Mouse (Mus musculus) kidney, embryonic 14.5 days (tissue): ENCODE measurements at regions not wholly inside any gene's neighbourhood (a gene's known extent, or its start where the extent isn't known, plus 50 kb on each side); places are given as distances from the start of the nearest gene placed in this dataset.
A peak's percentile ranks its signal among the peaks of the same experiment; 100 is the strongest.

Experiments used
- ATAC-seq: fragments of 200-750 bp; cut with Nextera tagmentation; 2 replicates; pipeline ENCODE4 v1.8.0; 2017; ENCODE audit warnings: moderate number of reproducible peaks, mild to moderate bottlenecking, moderate TSS enrichment, moderate library complexity; ENCODE audit not compliant: low FRiP score, low TSS enrichment
- H3K27ac ChIP-seq: fragments of 300-500 bp; sonication (generic); 2 replicates; pipeline ENCODE4 v1.5.1; 2014; ENCODE audit warnings: low read depth, mild to moderate bottlenecking, low read length, moderate library complexity, mixed read lengths
- H3K27me3 ChIP-seq: fragments of 300-500 bp; sonication (generic); 2 replicates; pipeline ENCODE4 v1.6.1; 2014; ENCODE audit warnings: mild to moderate bottlenecking, low read length; ENCODE audit not compliant: control insufficient read depth, insufficient read depth
- H3K36me3 ChIP-seq: fragments of 300-500 bp; sonication (generic); 2 replicates; pipeline ENCODE4 v1.6.1; 2014; ENCODE audit warnings: low read length, mixed read lengths; ENCODE audit not compliant: control insufficient read depth, insufficient read depth
- H3K4me1 ChIP-seq: fragments of 300-500 bp; sonication (generic); 2 replicates; pipeline ENCODE4 v1.6.1; 2014; ENCODE audit warnings: low read length, mixed read lengths; ENCODE audit not compliant: control insufficient read depth, insufficient read depth
- H3K4me2 ChIP-seq: fragments of 300-500 bp; sonication (generic); replicated peaks from 2 replicates; pipeline ENCODE4 v1.6.1; 2014; ENCODE audit warnings: low read depth, mild to moderate bottlenecking, low read length
- H3K4me3 ChIP-seq: fragments of 300-500 bp; sonication (generic); 2 replicates; pipeline ENCODE4 v1.5.1; 2014; ENCODE audit warnings: mild to moderate bottlenecking, low read length
- H3K9ac ChIP-seq: fragments of 300-500 bp; sonication (generic); 2 replicates; pipeline ENCODE4 v1.6.1; 2014; ENCODE audit warnings: low read depth, mild to moderate bottlenecking, low read length, moderate library complexity
- H3K9me3 ChIP-seq: fragments of 300-500 bp; sonication (generic); 2 replicates; pipeline ENCODE4 v1.6.1; 2016; ENCODE audit warnings: low read length; ENCODE audit not compliant: control insufficient read depth
- WGBS: fragments of 180-500 bp; shearing (Covaris S2); extraction: QIAGEN DNeasy Blood & Tissue Kit; methylation state at CpG from one replicate; pipeline ENCODE4 v1.1.7; 2014; 5-methylcytosine and 5-hydroxymethylcytosine counted together

DNA sequence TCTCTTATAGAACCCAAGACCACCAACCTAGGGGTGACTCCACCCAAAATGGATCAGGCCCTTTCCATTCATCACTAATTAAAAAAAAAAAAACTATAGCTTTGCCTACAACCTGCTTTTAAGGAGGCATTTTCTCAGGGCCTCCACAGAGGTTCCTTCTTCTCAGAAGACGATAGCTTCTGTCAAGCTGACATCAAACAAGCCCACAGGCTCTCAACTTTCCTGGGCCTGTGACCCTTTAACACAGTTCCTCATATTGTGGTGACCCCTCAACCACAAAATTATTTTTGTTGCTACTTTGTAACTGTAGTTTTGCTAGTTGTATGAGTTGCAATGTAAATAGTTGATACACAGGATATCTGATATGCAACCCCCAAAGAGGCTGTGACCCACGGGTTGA is 96.0 kb upstream of the Map4k3 start:
- H3K4me1 ChIP-seq = peaks cover 23% of the 10 kb centered on the region
- H3K9me3 ChIP-seq = no peaks in the 10 kb centered on the region
- no peak for ATAC-seq
- 75% methylated on average over 2 of the region's 2 CpGs for WGBS
- no peak overlapping the region for H3K4me3 ChIP-seq
- no peak overlapping the region for H3K27ac ChIP-seq
- no peaks in the 10 kb centered on the region for H3K27me3 ChIP-seq
- no peaks in the 10 kb centered on the region for H3K36me3 ChIP-seq
- H3K4me2 ChIP-seq = no peak overlapping the region
- no peak overlapping the region for H3K9ac ChIP-seq

DNA sequence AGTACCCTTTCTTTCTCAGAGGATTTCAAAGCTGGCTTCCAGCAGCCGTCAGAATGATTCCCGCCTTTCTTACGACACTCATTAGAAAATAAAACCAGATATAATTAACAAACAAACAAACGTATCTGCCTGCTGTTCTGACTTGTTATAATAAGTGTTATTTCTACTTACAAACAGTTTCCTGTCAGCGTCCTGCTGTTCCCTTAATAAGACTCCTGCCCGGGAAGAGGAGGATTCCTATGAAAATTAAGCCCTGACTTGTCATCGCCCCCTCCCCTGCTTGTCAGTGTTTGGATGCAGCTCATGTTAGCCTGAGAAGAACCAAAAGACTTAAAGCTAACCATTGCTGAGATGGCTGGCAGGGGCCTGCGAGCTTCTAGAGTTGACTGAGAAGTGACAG is 92.6 kb upstream of the Map4k3 start:
- Histone ChIP-seq H3K4me2 (no peak overlapping the region), H3K4me3 (no peak overlapping the region), H3K36me3 (no peaks in the 10 kb centered on the region), H3K4me1 (peaks cover 11% of the 10 kb centered on the region), H3K27ac (no peak overlapping the region), H3K27me3 (no peaks in the 10 kb centered on the region), H3K9ac (no peak overlapping the region), H3K9me3 (no peaks in the 10 kb centered on the region)
- no peak for ATAC-seq
- WGBS = 68% methylated on average over 8 of the region's 8 CpGs

DNA sequence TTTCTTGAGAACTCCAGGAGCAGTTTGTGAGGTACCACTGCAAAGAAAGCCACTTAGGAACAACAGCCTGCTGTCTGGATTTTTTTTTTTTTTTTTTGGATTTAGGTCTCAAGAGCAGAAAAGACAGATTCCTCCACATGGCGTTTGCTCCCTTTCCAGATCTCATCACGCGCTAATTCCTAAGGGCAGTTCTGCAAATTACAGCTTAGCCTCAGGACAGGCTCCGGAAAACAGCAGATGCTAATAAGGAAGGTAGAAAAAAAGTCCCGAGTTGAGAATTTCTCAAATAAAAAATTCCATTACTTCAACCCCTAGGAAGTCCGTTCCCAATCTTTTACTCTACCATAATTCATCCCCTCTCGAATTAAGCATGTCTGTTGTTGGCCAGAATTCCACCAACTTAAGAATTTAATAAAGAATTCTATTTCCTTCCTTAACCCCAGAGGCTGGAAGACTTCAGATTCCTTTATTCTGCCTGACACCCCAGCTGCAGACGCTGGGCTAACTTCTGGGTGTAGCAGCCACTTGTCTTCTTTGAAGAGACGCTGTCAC is 90.3 kb upstream of the Map4k3 start:
- Histone ChIP-seq H3K4me2 (no peak overlapping the region), H3K4me3 (no peak overlapping the region), H3K4me1 (no peaks in the 10 kb centered on the region), H3K36me3 (no peaks in the 10 kb centered on the region), H3K9me3 (no peaks in the 10 kb centered on the region), H3K27me3 (no peaks in the 10 kb centered on the region), H3K27ac (no peak overlapping the region), H3K9ac (no peak overlapping the region)
- WGBS = 51% methylated on average over 9 of the region's 9 CpGs
- no peak for ATAC-seq

DNA sequence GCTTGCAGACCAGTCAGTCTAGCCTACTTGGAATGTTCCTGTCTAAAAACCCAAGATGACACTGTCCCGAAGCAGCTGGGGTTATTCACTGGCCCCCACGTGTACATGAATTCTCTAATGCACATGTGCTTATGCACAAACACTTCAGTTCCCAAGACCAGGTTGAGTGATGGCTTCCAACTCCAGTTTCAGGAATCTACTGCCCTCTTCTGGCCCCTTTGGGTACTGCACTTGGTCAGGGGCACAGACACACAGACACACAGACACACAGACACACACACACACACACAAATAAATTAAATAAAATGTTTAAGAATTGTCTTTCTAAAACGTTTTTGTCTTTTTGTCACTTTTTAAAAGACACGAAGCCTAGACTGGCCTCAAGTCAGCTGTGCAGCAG is 87.5 kb upstream of the Map4k3 start:
- no peaks in the 10 kb centered on the region for H3K36me3 ChIP-seq
- H3K4me1 ChIP-seq = no peaks in the 10 kb centered on the region
- H3K27me3 ChIP-seq = no peaks in the 10 kb centered on the region
- H3K9ac ChIP-seq = no peak overlapping the region
- WGBS = 82% methylated on average over 4 of the region's 4 CpGs
- H3K27ac ChIP-seq = no peak overlapping the region
- no peak overlapping the region for H3K4me2 ChIP-seq
- ATAC-seq = no peak
- no peaks in the 10 kb centered on the region for H3K9me3 ChIP-seq
- H3K4me3 ChIP-seq = no peak overlapping the region

DNA sequence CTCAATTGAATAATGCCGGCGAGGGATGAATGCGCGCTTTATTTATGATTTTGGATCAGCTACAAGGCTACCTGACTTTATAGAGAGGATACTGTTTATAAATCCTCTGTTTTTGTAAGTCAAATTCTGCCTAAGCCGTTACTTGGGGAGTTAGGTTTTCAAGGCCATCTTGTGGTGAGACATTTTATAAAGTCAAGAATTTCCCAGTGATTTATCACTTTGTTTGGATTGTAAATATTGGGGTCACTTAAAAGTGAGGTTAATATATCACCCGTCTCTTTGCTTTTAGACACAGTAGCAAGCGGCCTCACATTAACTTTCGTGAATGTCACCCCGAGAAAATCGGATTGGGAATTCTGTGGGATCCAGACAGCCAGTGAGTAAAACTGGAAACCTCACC is 84.9 kb upstream of the Map4k3 start:
- H3K4me1 ChIP-seq = no peaks in the 10 kb centered on the region
- WGBS = 34% methylated on average over 10 of the region's 10 CpGs
- H3K4me2 ChIP-seq = no peak overlapping the region
- peak; percentile 7; the same call in 1 of the 2 replicates for ATAC-seq
- no peaks in the 10 kb centered on the region for H3K9me3 ChIP-seq
- H3K27ac ChIP-seq = no peak overlapping the region
- no peak overlapping the region for H3K4me3 ChIP-seq
- H3K9ac ChIP-seq = no peak overlapping the region
- no peaks in the 10 kb centered on the region for H3K36me3 ChIP-seq
- no peaks in the 10 kb centered on the region for H3K27me3 ChIP-seq

DNA sequence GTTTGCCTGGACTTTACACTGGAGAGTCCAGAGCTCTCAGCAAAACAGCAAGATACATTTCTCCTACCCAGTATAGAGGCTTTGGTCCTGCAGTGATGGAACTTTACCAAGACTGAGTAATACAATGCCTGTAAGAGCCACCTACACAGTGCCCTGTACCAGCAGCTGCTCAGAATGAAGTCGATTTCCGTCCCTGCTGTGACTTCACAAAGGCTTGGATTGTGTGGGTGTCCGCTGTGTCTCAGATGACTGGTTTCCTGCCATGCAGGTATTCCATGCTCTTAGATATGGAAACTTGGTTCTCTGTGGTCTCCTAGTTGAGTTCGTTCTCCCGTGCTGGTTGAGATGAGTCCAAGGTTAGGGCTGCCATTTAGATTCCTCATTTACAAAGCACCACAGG is 81.0 kb upstream of the Map4k3 start:
- Histone ChIP-seq H3K27me3 (no peaks in the 10 kb centered on the region), H3K9me3 (no peaks in the 10 kb centered on the region), H3K4me3 (no peak overlapping the region), H3K36me3 (no peaks in the 10 kb centered on the region), H3K4me1 (no peaks in the 10 kb centered on the region), H3K9ac (no peak overlapping the region), H3K4me2 (no peak overlapping the region), H3K27ac (no peak overlapping the region)
- 75% methylated on average over 5 of the region's 5 CpGs for WGBS
- ATAC-seq = no peak

DNA sequence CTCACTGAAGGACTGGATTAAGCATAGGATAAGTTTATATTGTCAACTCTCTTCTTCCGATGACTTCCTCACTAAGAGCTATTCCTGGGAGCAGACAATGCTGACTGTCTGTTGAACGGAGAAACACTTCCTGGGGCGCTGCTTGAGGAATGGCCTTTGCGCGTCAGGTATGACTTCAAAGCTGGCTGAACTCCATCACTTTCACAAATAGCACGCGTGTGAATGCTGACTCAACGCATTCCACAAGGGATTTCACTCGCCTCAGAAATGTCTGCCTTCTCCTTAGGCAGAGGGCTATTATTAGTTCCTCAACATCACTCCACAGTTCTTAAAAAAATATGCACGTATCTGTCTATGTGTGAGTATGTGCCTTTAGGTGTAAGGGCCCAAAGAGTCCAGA is 79.8 kb upstream of the Map4k3 start:
- 60% methylated on average over 10 of the region's 10 CpGs for WGBS
- no peaks in the 10 kb centered on the region for H3K27me3 ChIP-seq

DNA sequence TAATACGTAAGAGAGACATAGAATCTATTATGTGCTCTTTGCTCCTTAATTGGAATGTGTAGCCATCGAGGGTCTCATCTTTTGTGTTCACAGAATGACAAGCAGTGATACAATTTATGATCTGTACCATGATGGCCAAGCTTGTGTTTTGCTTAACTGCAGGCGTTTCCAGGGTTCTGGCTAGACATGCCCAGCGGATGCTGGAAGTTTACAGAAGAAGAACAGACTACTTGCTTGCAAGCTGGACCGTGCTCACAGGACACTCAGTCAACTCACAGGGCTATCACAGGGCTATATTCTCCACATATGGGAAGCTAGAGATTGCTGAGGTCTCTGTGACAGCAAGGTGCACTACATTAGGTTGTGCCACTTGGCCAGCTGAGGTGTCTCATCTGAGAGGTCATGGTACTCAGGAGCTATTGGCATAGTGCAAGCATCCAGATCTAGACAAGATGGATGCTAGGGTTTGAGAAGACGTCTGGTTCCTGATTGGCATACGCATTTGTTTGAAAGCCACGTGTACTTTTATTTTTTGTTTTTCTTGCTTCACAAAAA is 75.2 kb upstream of the Map4k3 start:
- H3K9ac ChIP-seq = no peak overlapping the region
- no peaks in the 10 kb centered on the region for H3K27me3 ChIP-seq
- H3K36me3 ChIP-seq = no peaks in the 10 kb centered on the region
- WGBS = 68% methylated on average over 8 of the region's 8 CpGs
- no peak overlapping the region for H3K4me2 ChIP-seq
- no peaks in the 10 kb centered on the region for H3K9me3 ChIP-seq
- H3K4me1 ChIP-seq = peaks cover 8% of the 10 kb centered on the region; the same call in 1 of the 2 replicates
- ATAC-seq = no peak
- no peak overlapping the region for H3K27ac ChIP-seq
- H3K4me3 ChIP-seq = no peak overlapping the region

More for the DNA sequence above, 79.8 kb upstream of the Map4k3 start:
- Histone ChIP-seq H3K4me1 (0 out of 2 replicates have a peak, but pooled peaks cover 5% of the 10 kb centered on the region), H3K27ac (no peak overlapping the region), H3K9me3 (no peaks in the 10 kb centered on the region), H3K4me2 (no peak overlapping the region), H3K4me3 (no peak overlapping the region), H3K9ac (no peak overlapping the region), H3K36me3 (no peaks in the 10 kb centered on the region)
- no peak for ATAC-seq

DNA sequence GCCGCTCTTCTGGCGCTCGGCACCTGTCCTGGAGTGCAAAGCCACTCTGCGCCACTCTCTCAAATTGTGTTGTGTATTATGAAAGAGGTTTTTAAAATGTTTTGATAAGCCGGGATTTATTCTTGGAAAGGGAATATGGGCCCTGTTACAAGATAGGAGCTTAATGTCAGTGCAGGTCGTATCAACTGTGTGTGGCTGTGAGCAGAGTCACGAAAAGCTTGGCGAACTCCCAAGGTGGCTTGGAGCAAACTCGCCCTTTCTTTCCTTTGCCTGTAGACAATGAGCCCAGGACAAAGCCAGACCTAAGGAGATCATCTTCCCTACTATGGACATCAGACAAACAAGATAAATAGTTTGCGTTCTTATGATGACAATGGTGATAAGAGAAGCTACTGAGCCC is 74.3 kb upstream of the Map4k3 start:
- WGBS = 72% methylated on average over 10 of the region's 10 CpGs
- Histone ChIP-seq H3K27ac (no peak overlapping the region), H3K4me3 (no peak overlapping the region), H3K36me3 (no peaks in the 10 kb centered on the region), H3K4me2 (no peak overlapping the region), H3K27me3 (no peaks in the 10 kb centered on the region), H3K9ac (no peak overlapping the region), H3K4me1 (peaks cover 8% of the 10 kb centered on the region; the same call in 1 of the 2 replicates), H3K9me3 (no peaks in the 10 kb centered on the region)
- no peak for ATAC-seq
